Mouse (Mus musculus) thymus, adult 2 months (tissue): ENCODE data around the gene 1700122O11Rik.

Source experiments
- CTCF ChIP-seq: fragments of 200-500 bp; IDR thresholded peaks from 2 replicates; pipeline ENCODE4 v1.5.1; 2012; ENCODE audit warnings: mild to moderate bottlenecking, control low read depth, low read length, moderate library complexity, borderline replicate concordance; ENCODE audit not compliant: control insufficient read depth, poor library complexity, insufficient read depth; ENCODE audit errors: extremely low read depth
- POLR2A ChIP-seq: fragments of 200-500 bp; IDR thresholded peaks from 2 replicates; pipeline ENCODE4 v1.6.1; 2012; ENCODE audit warnings: mild to moderate bottlenecking, low read length, control low read depth, moderate library complexity; ENCODE audit not compliant: control insufficient read depth, poor library complexity, insufficient read depth; ENCODE audit errors: extremely low read depth

GRCm38 (mm10) chr17:48027677-48028076 is 10.4 kb downstream of the 1700122O11Rik start:
- TF ChIP-seq POLR2A: no peak
- TF ChIP-seq CTCF: no peak
